Mouse (Mus musculus) CH12F3 (cell line): ENCODE measurements around the gene Rhod.
"Not testable (repeated sequence)": the region's sequence is repeated elsewhere in the genome, so short reads cannot be mapped to it uniquely, and the experiment has no call there.

Source experiments
- in situ Hi-C: fragments of 300-500 bp; cut with MboI; formaldehyde crosslinking; loops from 2 replicates; pipeline ENCODE4 v1.14.3; 2020; ENCODE audit warnings: low sequenced_read_pairs

Rhod gene

GRCm38 (mm10) chr19:4417183-4417582 lies 22.0 kb downstream of the Rhod start:
- in situ Hi-C loops: no loop called here

- in situ Hi-C loops: no loop called here
These were observed 24.6 kb downstream of the Rhod start for GRCm38 (mm10) chr19:4414631-4415030.

GRCm38 (mm10) chr19:4409062-4409461 lies 30.2 kb downstream of the Rhod start:
- in situ Hi-C loops: no loop called here

- in situ Hi-C loops: no loop called here
These were observed 34.4 kb downstream of the Rhod start for GRCm38 (mm10) chr19:4404840-4405239.

- in situ Hi-C loops: no loop called here
These were observed 40.3 kb downstream of the Rhod start for GRCm38 (mm10) chr19:4398959-4399358.

- in situ Hi-C loops: no loop called here
These were observed 40.6 kb downstream of the Rhod start for GRCm38 (mm10) chr19:4398630-4398948.

GRCm38 (mm10) chr19:4397798-4398629 lies 41.2 kb downstream of the Rhod start, which contains the start of gene Kdm2a:
Kdm2a (minus strand) TSS chr19:4398285.
- in situ Hi-C loops: no loop called here

GRCm38 (mm10) chr19:4396998-4397797 lies 42.0 kb downstream of the Rhod start:
- in situ Hi-C loops: no loop called here

GRCm38 (mm10) chr19:4396081-4396997 lies 42.9 kb downstream of the Rhod start:
- in situ Hi-C loops: no loop called here

GRCm38 (mm10) chr19:4387276-4387675 lies 52.0 kb downstream of the Rhod start:
- in situ Hi-C loops: no loop called here

GRCm38 (mm10) chr19:4385026-4385425 lies 54.2 kb downstream of the Rhod start:
- in situ Hi-C loops: no loop called here

- in situ Hi-C loops: no loop called here
These were observed 54.9 kb downstream of the Rhod start for GRCm38 (mm10) chr19:4384322-4384721.

GRCm38 (mm10) chr19:4383306-4383705 lies 55.9 kb downstream of the Rhod start:
- in situ Hi-C loops: no loop called here

- in situ Hi-C loops: not testable (repeated sequence)
These were observed 56.9 kb downstream of the Rhod start for GRCm38 (mm10) chr19:4382303-4382702.
